Mouse (Mus musculus): ENCODE data around the gene Dusp12. TPM values are rescaled to one million over a fixed set of nuclear protein-coding genes. Genes with fewer than 3 reads are reported as not detected.

The Dusp12 gene
- polyA plus RNA-seq, 1 experiment from 2014 or later, result 29.3 TPM

DNA sequence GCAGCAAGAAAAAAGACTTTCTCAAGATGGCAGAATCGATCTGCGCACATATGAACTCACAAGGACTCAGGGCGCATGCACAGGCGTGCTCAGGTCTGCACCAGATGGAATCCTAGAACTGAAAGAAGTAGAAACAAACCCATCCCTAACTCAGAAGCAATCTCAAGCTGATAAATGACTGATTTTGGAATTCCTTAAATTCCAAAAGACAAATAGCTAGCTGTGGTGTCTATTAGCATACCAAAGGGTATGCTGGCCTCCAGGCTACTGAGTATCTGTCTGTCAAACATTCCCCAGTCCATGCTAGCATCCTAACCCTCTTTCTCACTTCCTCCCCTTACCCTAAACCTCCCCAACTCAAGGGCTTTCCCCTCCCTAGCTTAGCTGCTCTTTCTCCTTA lies 4.0 kb upstream of the Dusp12 start:
- no peaks in the 10 kb centered on the region for H3K9me3 ChIP-seq (ENCODE audit: control insufficient read depth, low read length)
- H3K27me3 ChIP-seq (ENCODE audit: control insufficient read depth, insufficient read depth, low read length), result no peaks in the 10 kb centered on the region
- DNase-seq (ENCODE audit: low spot score) (no peak), ATAC-seq (replicated peaks; ENCODE audit: low FRiP score) (no peak)
- no peak overlapping the region for H3K4me2 ChIP-seq (ENCODE audit: low read depth, low read length, severe bottlenecking)
- WGBS, result 78% methylated on average over 4 of the region's 4 CpGs
- H3K27ac ChIP-seq (ENCODE audit: low read depth, low read length), result no peak overlapping the region
- no peaks in the 10 kb centered on the region for H3K36me3 ChIP-seq (ENCODE audit: control insufficient read depth, insufficient read depth, low read length)
- H3K4me1 ChIP-seq (replicated peaks; ENCODE audit: control insufficient read depth, insufficient read depth, low read length), result no peaks in the 10 kb centered on the region
- no peak overlapping the region for H3K4me3 ChIP-seq (ENCODE audit: low read depth, low read length)
- no peak overlapping the region for H3K9ac ChIP-seq (ENCODE audit: low read length)

- DNase-seq (ENCODE audit: low spot score) (no peak), ATAC-seq (replicated peaks; ENCODE audit: low FRiP score) (no peak)
- Histone ChIP-seq H3K9ac (ENCODE audit: low read length) (no peak overlapping the region), H3K4me1 (replicated peaks; ENCODE audit: control insufficient read depth, insufficient read depth, low read length) (no peaks in the 10 kb centered on the region), H3K27me3 (ENCODE audit: control insufficient read depth, insufficient read depth, low read length) (no peaks in the 10 kb centered on the region), H3K36me3 (ENCODE audit: control insufficient read depth, insufficient read depth, low read length) (no peaks in the 10 kb centered on the region), H3K9me3 (ENCODE audit: control insufficient read depth, low read length) (no peaks in the 10 kb centered on the region), H3K4me2 (ENCODE audit: low read depth, low read length, severe bottlenecking) (no peak overlapping the region), H3K27ac (ENCODE audit: low read depth, low read length) (no peak overlapping the region), H3K4me3 (ENCODE audit: low read depth, low read length) (no peak overlapping the region)
- 59% methylated on average over 6 of the region's 6 CpGs for WGBS
Observed at GRCm38 (mm10) chr1:170886044-170886458, 711 bp upstream of the Dusp12 start.

- no peak for ATAC-seq (replicated peaks; ENCODE audit: low FRiP score)
- no peaks in the 10 kb centered on the region for H3K27me3 ChIP-seq (ENCODE audit: control insufficient read depth, insufficient read depth, low read length)
Observed at GRCm38 (mm10) chr1:170884390-170884789, 950 bp downstream of the Dusp12 start.

DNA sequence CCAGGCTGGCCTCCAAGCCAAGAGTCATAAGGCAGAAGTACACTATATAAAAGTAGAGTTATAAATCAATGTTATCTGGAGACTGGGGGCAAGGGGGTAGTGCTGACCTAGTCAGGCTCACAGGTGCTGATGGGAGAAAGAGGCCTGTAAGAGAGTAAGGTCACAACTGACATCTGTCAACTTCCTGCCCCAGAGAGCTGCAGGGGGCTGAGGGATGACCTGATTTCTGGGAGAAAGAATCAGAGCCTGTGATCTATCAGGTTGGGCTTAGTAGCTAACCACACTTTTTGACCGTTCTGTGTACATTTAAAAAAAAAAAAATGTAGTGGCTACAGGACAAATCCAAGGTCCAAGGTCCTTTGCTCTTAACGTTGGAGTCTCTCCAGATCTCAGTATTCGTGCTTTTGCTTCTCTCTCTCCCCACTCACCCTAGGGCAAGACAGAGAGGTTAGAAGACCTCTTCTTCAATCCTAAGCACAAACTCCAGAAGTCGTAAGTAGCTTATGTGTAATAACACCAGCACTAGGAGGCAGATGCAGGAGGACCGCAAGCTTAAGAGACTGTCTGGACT lies 2.3 kb downstream of the Dusp12 start:
- no peak for ATAC-seq (replicated peaks; ENCODE audit: low FRiP score)
- no peaks in the 10 kb centered on the region for H3K27me3 ChIP-seq (ENCODE audit: control insufficient read depth, insufficient read depth, low read length)
- H3K4me3 ChIP-seq (ENCODE audit: low read depth, low read length), result no peak overlapping the region
- 89% methylated on average over 5 of the region's 5 CpGs for WGBS
- peaks cover 4% of the 10 kb centered on the region for H3K36me3 ChIP-seq (ENCODE audit: control insufficient read depth, insufficient read depth, low read length)
- no peak overlapping the region for H3K4me2 ChIP-seq (ENCODE audit: low read depth, low read length, severe bottlenecking)
- H3K9ac ChIP-seq (ENCODE audit: low read length), result no peak overlapping the region
- DNase-seq (ENCODE audit: low spot score), result no peak
- no peaks in the 10 kb centered on the region for H3K9me3 ChIP-seq (ENCODE audit: control insufficient read depth, low read length)
- no peak overlapping the region for H3K27ac ChIP-seq (ENCODE audit: low read depth, low read length)
- no peaks in the 10 kb centered on the region for H3K4me1 ChIP-seq (replicated peaks; ENCODE audit: control insufficient read depth, insufficient read depth, low read length)

More at GRCm38 (mm10) chr1:170884390-170884789, 950 bp downstream of the Dusp12 start:
- 29% methylated on average over 8 of the region's 8 CpGs for WGBS
- Histone ChIP-seq H3K36me3 (ENCODE audit: control insufficient read depth, insufficient read depth, low read length) (peaks cover 3% of the 10 kb centered on the region), H3K9ac (ENCODE audit: low read length) (peak overlapping the region; percentile 86), H3K27ac (ENCODE audit: low read depth, low read length) (no peak overlapping the region), H3K4me2 (ENCODE audit: low read depth, low read length, severe bottlenecking) (peak overlapping the region; percentile 73), H3K9me3 (ENCODE audit: control insufficient read depth, low read length) (no peaks in the 10 kb centered on the region), H3K4me1 (replicated peaks; ENCODE audit: control insufficient read depth, insufficient read depth, low read length) (no peaks in the 10 kb centered on the region), H3K4me3 (ENCODE audit: low read depth, low read length) (peak overlapping the region; percentile 93)
- no peak for DNase-seq (ENCODE audit: low spot score)

GRCm38 (mm10) chr1:170876906-170877305 lies 8.4 kb downstream of the Dusp12 start:
- Histone ChIP-seq H3K27ac (ENCODE audit: low read depth, low read length) (no peak overlapping the region), H3K27me3 (ENCODE audit: control insufficient read depth, insufficient read depth, low read length) (no peaks in the 10 kb centered on the region), H3K36me3 (ENCODE audit: control insufficient read depth, insufficient read depth, low read length) (peaks cover 4% of the 10 kb centered on the region), H3K4me3 (ENCODE audit: low read depth, low read length) (no peak overlapping the region), H3K4me1 (replicated peaks; ENCODE audit: control insufficient read depth, insufficient read depth, low read length) (no peaks in the 10 kb centered on the region), H3K9me3 (ENCODE audit: control insufficient read depth, low read length) (no peaks in the 10 kb centered on the region), H3K4me2 (ENCODE audit: low read depth, low read length, severe bottlenecking) (no peak overlapping the region), H3K9ac (ENCODE audit: low read length) (no peak overlapping the region)
- DNase-seq (ENCODE audit: low spot score), result no peak
- WGBS, result 90% methylated on average over 5 of the region's 5 CpGs
- ATAC-seq (replicated peaks; ENCODE audit: low FRiP score), result no peak

GRCm38 (mm10) chr1:170875676-170876075 lies 9.7 kb downstream of the Dusp12 start:
- DNase-seq (ENCODE audit: low spot score) (no peak), ATAC-seq (replicated peaks; ENCODE audit: low FRiP score) (no peak)
- Histone ChIP-seq H3K27me3 (ENCODE audit: control insufficient read depth, insufficient read depth, low read length) (no peaks in the 10 kb centered on the region), H3K27ac (ENCODE audit: low read depth, low read length) (no peak overlapping the region), H3K4me2 (ENCODE audit: low read depth, low read length, severe bottlenecking) (no peak overlapping the region), H3K36me3 (ENCODE audit: control insufficient read depth, insufficient read depth, low read length) (peaks cover 4% of the 10 kb centered on the region), H3K9ac (ENCODE audit: low read length) (no peak overlapping the region), H3K4me3 (ENCODE audit: low read depth, low read length) (no peak overlapping the region), H3K9me3 (ENCODE audit: control insufficient read depth, low read length) (no peaks in the 10 kb centered on the region), H3K4me1 (replicated peaks; ENCODE audit: control insufficient read depth, insufficient read depth, low read length) (no peaks in the 10 kb centered on the region)
- WGBS, result 92% methylated on average over 3 of the region's 3 CpGs

DNA sequence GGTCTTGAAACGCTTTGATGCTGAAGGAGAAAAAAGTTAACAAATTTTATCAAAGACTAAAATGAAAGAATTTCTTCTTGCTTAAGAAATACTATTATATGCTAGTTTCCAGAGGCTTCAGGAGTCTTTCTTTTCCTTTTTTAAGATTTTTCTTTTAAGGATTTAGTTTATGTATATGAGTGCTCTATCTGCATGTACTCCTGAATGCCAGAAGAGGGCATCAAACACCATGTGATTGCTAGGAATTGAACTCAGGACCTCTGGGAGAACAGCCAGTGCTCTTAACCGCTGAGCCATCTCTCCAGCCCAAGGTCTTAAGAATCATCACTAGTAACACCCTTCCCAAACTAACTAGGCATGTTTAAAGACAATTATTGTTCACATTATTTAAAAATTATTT lies 13.4 kb downstream of the Dusp12 start:
- DNase-seq (ENCODE audit: low spot score) (no peak), ATAC-seq (replicated peaks; ENCODE audit: low FRiP score) (no peak)
- Histone ChIP-seq H3K4me1 (replicated peaks; ENCODE audit: control insufficient read depth, insufficient read depth, low read length) (no peaks in the 10 kb centered on the region), H3K9ac (ENCODE audit: low read length) (no peak overlapping the region), H3K27ac (ENCODE audit: low read depth, low read length) (no peak overlapping the region), H3K27me3 (ENCODE audit: control insufficient read depth, insufficient read depth, low read length) (no peaks in the 10 kb centered on the region), H3K36me3 (ENCODE audit: control insufficient read depth, insufficient read depth, low read length) (no peaks in the 10 kb centered on the region), H3K4me3 (ENCODE audit: low read depth, low read length) (no peak overlapping the region), H3K4me2 (ENCODE audit: low read depth, low read length, severe bottlenecking) (no peak overlapping the region), H3K9me3 (ENCODE audit: control insufficient read depth, low read length) (no peaks in the 10 kb centered on the region)
- WGBS, result 92% methylated on average over 2 of the region's 2 CpGs

DNA sequence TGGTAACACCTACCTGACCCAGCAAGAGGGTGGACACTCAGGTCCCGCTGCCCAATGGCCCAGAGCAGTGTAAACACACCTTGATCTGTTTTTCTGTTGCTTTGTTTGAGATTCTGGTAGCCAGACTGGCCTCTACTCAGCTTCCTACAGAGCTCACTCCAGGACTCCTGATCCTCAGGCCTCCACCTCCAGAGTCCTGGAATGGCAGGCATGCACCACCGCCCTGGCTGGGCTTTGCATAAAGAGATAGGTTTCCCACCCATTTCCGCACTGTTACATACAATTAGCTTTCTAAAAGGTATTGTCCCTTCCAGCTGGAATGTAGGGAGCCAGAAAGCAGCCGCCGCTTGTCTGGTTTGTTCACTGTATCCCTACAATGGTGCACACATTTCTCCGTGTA lies 13.9 kb downstream of the Dusp12 start:
- Histone ChIP-seq H3K4me2 (ENCODE audit: low read depth, low read length, severe bottlenecking) (no peak overlapping the region), H3K9ac (ENCODE audit: low read length) (no peak overlapping the region), H3K4me3 (ENCODE audit: low read depth, low read length) (no peak overlapping the region), H3K9me3 (ENCODE audit: control insufficient read depth, low read length) (no peaks in the 10 kb centered on the region), H3K36me3 (ENCODE audit: control insufficient read depth, insufficient read depth, low read length) (no peaks in the 10 kb centered on the region), H3K27ac (ENCODE audit: low read depth, low read length) (no peak overlapping the region), H3K27me3 (ENCODE audit: control insufficient read depth, insufficient read depth, low read length) (no peaks in the 10 kb centered on the region), H3K4me1 (replicated peaks; ENCODE audit: control insufficient read depth, insufficient read depth, low read length) (no peaks in the 10 kb centered on the region)
- DNase-seq (ENCODE audit: low spot score), result no peak
- WGBS, result 90% methylated on average over 6 of the region's 6 CpGs
- ATAC-seq (replicated peaks; ENCODE audit: low FRiP score), result no peak

- Histone ChIP-seq H3K4me1 (replicated peaks; ENCODE audit: control insufficient read depth, insufficient read depth, low read length) (no peaks in the 10 kb centered on the region), H3K27ac (ENCODE audit: low read depth, low read length) (no peak overlapping the region), H3K4me2 (ENCODE audit: low read depth, low read length, severe bottlenecking) (peak overlapping the region; percentile 76), H3K27me3 (ENCODE audit: control insufficient read depth, insufficient read depth, low read length) (no peaks in the 10 kb centered on the region), H3K9me3 (ENCODE audit: control insufficient read depth, low read length) (no peaks in the 10 kb centered on the region), H3K36me3 (ENCODE audit: control insufficient read depth, insufficient read depth, low read length) (no peaks in the 10 kb centered on the region), H3K4me3 (ENCODE audit: low read depth, low read length) (peak overlapping the region; percentile 84), H3K9ac (ENCODE audit: low read length) (peak overlapping the region; percentile 60)
- WGBS, result 20% methylated on average over 14 of the region's 14 CpGs
- ATAC-seq (replicated peaks; ENCODE audit: low FRiP score) (peak; percentile 28; the same call in 1 of the 2 replicates), DNase-seq (ENCODE audit: low spot score) (no peak)
Observed at GRCm38 (mm10) chr1:170868905-170869283, 16.4 kb downstream of the Dusp12 start.
